1 mouse cellular context compared by ENCODE assay signal in the genomic region with DNA sequence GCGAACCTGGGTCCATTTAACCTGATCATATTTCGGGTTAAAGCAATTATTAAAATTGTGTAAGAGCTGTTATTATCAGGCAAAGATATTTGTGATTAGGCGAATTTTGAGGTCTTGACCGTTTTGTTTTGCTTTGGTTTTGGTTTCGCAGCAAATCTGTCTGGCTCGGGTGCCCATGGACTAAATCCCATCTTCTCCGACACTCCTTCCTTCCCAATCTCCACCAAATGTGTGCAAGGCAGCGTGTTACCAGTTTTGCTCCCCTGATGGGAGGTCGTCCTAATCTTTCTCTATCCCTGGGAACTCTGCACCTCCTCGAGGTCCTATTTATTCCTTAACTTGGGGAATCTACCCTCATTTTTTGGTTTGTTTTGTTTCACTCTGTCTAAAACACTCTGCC.
TF ChIP-seq lines count a peak whose summit lies in the region.

No protein-coding gene starts in this region.

TF ChIP-seq in CH12.LX, 34 proteins besides CTCF, POLR2A, EP300 and RAD21 (continued from another document):
- TF ChIP-seq ZKSCAN1 (IDR thresholded peaks at IDR 0.05; ENCODE audit: borderline replicate concordance, low read depth, low read length), result no peak
- no peak for TF ChIP-seq SIN3A (IDR thresholded peaks at IDR 0.05; ENCODE audit: low read length)
- no peak for TF ChIP-seq ELF1 (IDR thresholded peaks at IDR 0.05; ENCODE audit: low read depth, low read length)
- TF ChIP-seq TBP (conservative IDR thresholded peaks at IDR 0.05; ENCODE audit: low read depth, low read length), result no peak
- no peak for TF ChIP-seq CHD2 (IDR thresholded peaks at IDR 0.05; ENCODE audit: low read length)
- no peak for TF ChIP-seq MAZ (IDR thresholded peaks at IDR 0.05; ENCODE audit: low read depth, low read length)
- TF ChIP-seq ETS1 (conservative IDR thresholded peaks at IDR 0.05; ENCODE audit: low read depth, low read length), result no peak
- TF ChIP-seq RCOR1 (conservative IDR thresholded peaks at IDR 0.05; ENCODE audit: low read depth, low read length), result no peak
- no peak for TF ChIP-seq IRF4 (IDR thresholded peaks at IDR 0.05; ENCODE audit: low read depth, low read length)
- TF ChIP-seq MAFK (IDR thresholded peaks at IDR 0.05; ENCODE audit: insufficient replicate concordance, low read length), result no peak
- TF ChIP-seq HCFC1 (IDR thresholded peaks at IDR 0.05; ENCODE audit: low read depth, low read length), result no peak
- TF ChIP-seq MXI1 (IDR thresholded peaks at IDR 0.05; ENCODE audit: low read depth, low read length), result no peak
- TF ChIP-seq MEF2A (IDR thresholded peaks at IDR 0.05; ENCODE audit: borderline replicate concordance, low read depth, low read length), result no peak
- no peak for TF ChIP-seq CHD1 (IDR thresholded peaks at IDR 0.05; ENCODE audit: low read depth, low read length)
- no peak for TF ChIP-seq E2F4 (IDR thresholded peaks at IDR 0.05; ENCODE audit: insufficient replicate concordance, low read depth, low read length)
- no peak for TF ChIP-seq BHLHE40 (IDR thresholded peaks at IDR 0.05; ENCODE audit: low read depth, low read length)
- no peak for TF ChIP-seq MYC (IDR thresholded peaks at IDR 0.05; ENCODE audit: low read depth, low read length)
- no peak for TF ChIP-seq SMC3 (IDR thresholded peaks at IDR 0.05; ENCODE audit: low read depth, low read length)
TF ChIP-seq in CH12.LX: peak in this region for 0.
